Mouse (Mus musculus) myocyte (in vitro differentiated cells): ENCODE results near the gene Nhsl1.

Experiments
- CEBPB ChIP-seq: IDR thresholded peaks from 2 replicates; pipeline ENCODE4 v1.6.1; 2011; ENCODE audit warnings: mild to moderate bottlenecking, moderate library complexity; ENCODE audit not compliant: poor library complexity, insufficient read depth, severe bottlenecking
- E2F4 ChIP-seq: IDR thresholded peaks from one replicate; pipeline ENCODE4 v1.6.1; 2011; ENCODE audit warnings: mild to moderate bottlenecking, control low read depth, moderate library complexity; ENCODE audit not compliant: insufficient read depth
- MAX ChIP-seq: IDR thresholded peaks from one replicate; pipeline ENCODE4 v1.6.1; 2011; ENCODE audit warnings: low read depth, mild to moderate bottlenecking, control low read depth
- MYOD1 ChIP-seq, 3 experiments: IDR thresholded peaks; one replicate each; pipeline ENCODE4 v1.6.1; 2011; ENCODE audit warnings: control low read depth in 2 of 3, low read depth in 2 of 3, mild to moderate bottlenecking in 2 of 3, moderate library complexity in 1 of 3; ENCODE audit not compliant: insufficient read length in 2 of 3, control insufficient read depth in 1 of 3
- MYOG ChIP-seq, 3 experiments: IDR thresholded peaks; one replicate each; pipeline ENCODE4 v1.6.1; 2011; ENCODE audit warnings: control low read depth in 2 of 3, low read depth in 2 of 3, mild to moderate bottlenecking in 2 of 3; ENCODE audit not compliant: insufficient read length in 2 of 3, control insufficient read depth in 1 of 3, insufficient read depth in 1 of 3
- POLR2A ChIP-seq: IDR thresholded peaks from one replicate; pipeline ENCODE4 v1.6.1; 2011; ENCODE audit warnings: low read depth, mild to moderate bottlenecking, control low read depth, moderate library complexity; ENCODE audit not compliant: insufficient read length
- POLR2AphosphoS2 ChIP-seq: IDR thresholded peaks from one replicate; pipeline ENCODE4 v1.6.1; 2011; ENCODE audit warnings: low read depth, control low read depth; ENCODE audit not compliant: insufficient read length
- SRF ChIP-seq: IDR thresholded peaks from one replicate; pipeline ENCODE4 v1.6.1; 2011; ENCODE audit warnings: low read depth; ENCODE audit not compliant: control insufficient read depth, insufficient read length
- TCF12 ChIP-seq: IDR thresholded peaks from one replicate; pipeline ENCODE4 v1.6.1; 2011; ENCODE audit warnings: mild to moderate bottlenecking, control low read depth; ENCODE audit not compliant: poor library complexity, insufficient read depth, severe bottlenecking
- TCF3 ChIP-seq: IDR thresholded peaks from one replicate; pipeline ENCODE4 v1.6.1; 2011; ENCODE audit warnings: low read depth, control low read depth; ENCODE audit not compliant: insufficient read length
- USF1 ChIP-seq: IDR thresholded peaks from one replicate; pipeline ENCODE4 v1.6.1; 2011; ENCODE audit warnings: low read depth, mild to moderate bottlenecking, control low read depth, moderate library complexity

GRCm38 (mm10) chr10:18483658-18484057 is 164.9 kb downstream of the Nhsl1 start:
- no peak for TF ChIP-seq CEBPB
- TF ChIP-seq POLR2A, result no peak
- TF ChIP-seq TCF3, result no peak
- TF ChIP-seq SRF, result no peak
- no peak for TF ChIP-seq E2F4
- TF ChIP-seq MAX, result no peak
- TF ChIP-seq TCF12, result peak; percentile 52
- no peak for TF ChIP-seq POLR2AphosphoS2
- no peak for TF ChIP-seq USF1
- TF ChIP-seq MYOG (IDR thresholded peaks at IDR 0.05; ENCODE audit: control insufficient read depth in 1 of 3, insufficient read depth in 1 of 3, insufficient read length in 2 of 3, low read depth in 2 of 3), result peak in 2 of 3 experiments; percentile 39 to 44
- TF ChIP-seq MYOD1 (IDR thresholded peaks at IDR 0.05; ENCODE audit: control insufficient read depth in 1 of 3, insufficient read length in 2 of 3, low read depth in 2 of 3), result peak in 2 of 3 experiments; percentile 58 to 69
